Mouse (Mus musculus) G1E (cell line): ENCODE results near the gene Hibadh.
"Not testable (repeated sequence)": the region's sequence is repeated elsewhere in the genome, so short reads cannot be mapped to it uniquely, and the experiment has no call there.

Source experiments
- CTCF ChIP-seq: IDR thresholded peaks from 2 replicates; pipeline ENCODE4 v1.5.1; 2012; ENCODE audit warnings: low read depth, low read length, inconsistent platforms, mixed read lengths
- POLR2AphosphoS5 ChIP-seq: IDR thresholded peaks from 2 replicates; pipeline ENCODE4 v1.6.1; 2012; ENCODE audit warnings: low read depth, low read length, inconsistent platforms; ENCODE audit not compliant: insufficient replicate concordance
- TAL1 ChIP-seq: conservative IDR thresholded peaks from 2 replicates; pipeline ENCODE4 v1.6.1; 2012; ENCODE audit warnings: low read depth, low read length, inconsistent platforms, mixed read lengths

- not testable (repeated sequence) for TF ChIP-seq CTCF, POLR2AphosphoS5, TAL1
Measured at GRCm38 (mm10) chr6:52677534-52677933, 37.3 kb upstream of the Hibadh start.
